Mouse (Mus musculus) kidney, adult 2 months (tissue): ENCODE measurements at regions not wholly inside any gene's neighbourhood (a gene's known extent, or its start where the extent isn't known, plus 50 kb on each side); places are given as distances from the start of the nearest gene placed in this dataset.

Source experiments
- CTCF ChIP-seq: fragments of 200-500 bp; conservative IDR thresholded peaks from 2 replicates; pipeline ENCODE4 v1.5.1; 2011; ENCODE audit warnings: low read depth, mild to moderate bottlenecking, control low read depth, low read length, moderate library complexity, mixed read lengths; ENCODE audit not compliant: insufficient read depth, insufficient read length
- POLR2A ChIP-seq: fragments of 200-500 bp; IDR thresholded peaks from one replicate; pipeline ENCODE4 v1.6.1; 2011; ENCODE audit warnings: low read depth, low read length, control low read depth

GRCm38 (mm10) chr1:159149721-159150120 is 82.4 kb upstream of the Cop1 start:
- TF ChIP-seq POLR2A, result no peak
- no peak for TF ChIP-seq CTCF
